8 mouse cellular contexts compared by ENCODE assay signal in genomic region chr9:103363730-103364417, GRCm38 (mm10). TPM values are rescaled to one million over a fixed set of nuclear protein-coding genes. Genes with fewer than 3 reads are reported as not detected.
DNase-seq lines count a peak whose midpoint lies in the region; ATAC-seq and TF ChIP-seq lines count a peak whose summit lies in the region.

No protein-coding gene starts in this region.

- DNase-seq in heart, adult 2 months = peak; percentile 13 to 36
- DNase-seq in heart, adult 8-10 months (ENCODE audit: low spot score) = no peak
- peak; percentile 15 for DNase-seq in T-cell, adult 2 months (ENCODE audit: low spot score)
- peak; percentile 25 for DNase-seq in kidney, adult 2 months
- DNase-seq in lung, postnatal 0 days (ENCODE audit: low spot score) = peak; percentile 40
- peak; percentile 30 for DNase-seq in stomach, postnatal 0 days (ENCODE audit: low spot score)

- H3K4me2 ChIP-seq in forebrain, embryonic 13.5 days = peak overlapping the region; percentile 90
- H3K4me2 ChIP-seq in lung, postnatal 0 days (replicated peaks; ENCODE audit: low read depth, low read length) = peak overlapping the region; percentile 71
- peak overlapping the region; percentile 93 for H3K4me2 ChIP-seq in stomach, postnatal 0 days (replicated peaks; ENCODE audit: low read depth)

- WGBS in heart, adult 2 months = 5% methylated on average over 21 of the region's 21 CpGs
- WGBS in forebrain, embryonic 13.5 days = under 1% methylated on average over 21 of the region's 21 CpGs
- WGBS in kidney, adult 2 months = 5% methylated on average over 21 of the region's 21 CpGs
- WGBS in lung, postnatal 0 days = 2% methylated on average over 21 of the region's 21 CpGs
- WGBS in stomach, postnatal 0 days = 3% methylated on average over 21 of the region's 21 CpGs

- peaks cover 7% of the 10 kb centered on the region for H3K4me1 ChIP-seq in heart, adult 2 months (ENCODE audit: control insufficient read depth, insufficient read depth, low read length)
- peaks cover 28% of the 10 kb centered on the region for H3K4me1 ChIP-seq in forebrain, embryonic 13.5 days
- peaks cover 7% of the 10 kb centered on the region; the same call in 1 of the 2 replicates for H3K4me1 ChIP-seq in kidney, adult 2 months (ENCODE audit: control insufficient read depth, insufficient read depth, low read length)
- peaks cover 6% of the 10 kb centered on the region; the same call in 1 of the 2 replicates for H3K4me1 ChIP-seq in lung, postnatal 0 days (ENCODE audit: insufficient read depth, low read depth, low read length)
- H3K4me1 ChIP-seq in stomach, postnatal 0 days (replicated peaks; ENCODE audit: control insufficient read depth, insufficient read depth) = 0 out of 2 replicates have a peak, but pooled peaks cover 3% of the 10 kb centered on the region

- peaks cover 5% of the 10 kb centered on the region; the same call in 1 of the 2 replicates for H3K79me2 ChIP-seq in heart, adult 2 months (replicated peaks; ENCODE audit: control insufficient read depth, insufficient read depth, low read length)

- TF ChIP-seq EP300 in heart, adult 2 months (IDR thresholded peaks at IDR 0.05; ENCODE audit: insufficient read depth, low read depth, low read length) = no peak
- no peak for TF ChIP-seq EP300 in lung, postnatal 0 days (IDR thresholded peaks at IDR 0.05)
- no peak for TF ChIP-seq EP300 in stomach, postnatal 0 days (optimal IDR thresholded peaks at IDR 0.05)

- H3K36me3 ChIP-seq in heart, adult 2 months (ENCODE audit: control insufficient read depth, insufficient read depth, low read length) = peaks cover 26% of the 10 kb centered on the region
- peaks cover 16% of the 10 kb centered on the region for H3K36me3 ChIP-seq in forebrain, embryonic 13.5 days (ENCODE audit: poor library complexity, severe bottlenecking)
- no peaks in the 10 kb centered on the region; the same call in none of the 2 replicates for H3K36me3 ChIP-seq in kidney, adult 2 months (ENCODE audit: control insufficient read depth, insufficient read depth, low read length)
- no peaks in the 10 kb centered on the region; the same call in 1 of the 2 replicates for H3K36me3 ChIP-seq in lung, postnatal 0 days (ENCODE audit: insufficient read depth, low read length)
- 0 out of 2 replicates have a peak, but pooled peaks cover 2% of the 10 kb centered on the region for H3K36me3 ChIP-seq in stomach, postnatal 0 days (ENCODE audit: control insufficient read depth, insufficient read depth, low read length)

- no peaks in the 10 kb centered on the region for H3K27me3 ChIP-seq in heart, adult 2 months (ENCODE audit: control insufficient read depth, insufficient read depth, low read length)
- H3K27me3 ChIP-seq in forebrain, embryonic 13.5 days = no peaks in the 10 kb centered on the region
- no peaks in the 10 kb centered on the region for H3K27me3 ChIP-seq in kidney, adult 2 months (replicated peaks; ENCODE audit: control insufficient read depth, insufficient read depth, low read length)
- H3K27me3 ChIP-seq in lung, postnatal 0 days (replicated peaks; ENCODE audit: insufficient read depth, low read length) = no peaks in the 10 kb centered on the region
- H3K27me3 ChIP-seq in stomach, postnatal 0 days (ENCODE audit: control insufficient read depth, insufficient read depth, low read length) = no peaks in the 10 kb centered on the region

- no peak for ATAC-seq in forebrain, embryonic 13.5 days
- ATAC-seq in lung, postnatal 0 days = no peak
- ATAC-seq in stomach, postnatal 0 days (ENCODE audit: low FRiP score, low TSS enrichment) = no peak
- ATAC-seq in granulocyte monocyte progenitor cell, adult 5-6 weeks (replicated peaks; ENCODE audit: poor library complexity, severe bottlenecking) = no peak

- TF ChIP-seq CTCF in heart, adult 2 months (IDR thresholded peaks at IDR 0.05) = no peak
- TF ChIP-seq CTCF in kidney, adult 2 months (conservative IDR thresholded peaks at IDR 0.05; ENCODE audit: insufficient read depth, insufficient read length, low read depth, low read length) = no peak
- TF ChIP-seq CTCF in lung, postnatal 0 days (IDR thresholded peaks at IDR 0.05) = no peak
- TF ChIP-seq CTCF in stomach, postnatal 0 days (IDR thresholded peaks at IDR 0.05; ENCODE audit: low read depth) = no peak

- intact Hi-C loops in heart, adult 2 months (cut with DNase I) = loop anchor here (2.0 to 5.0 kb wide), 2 partner anchors 157 to 639 kb away; partner anchors contain the start of gene Nphp3

- no peak for TF ChIP-seq POLR2A in heart, adult 2 months (IDR thresholded peaks at IDR 0.05; ENCODE audit: insufficient read depth, low read depth, low read length)
- TF ChIP-seq POLR2A in kidney, adult 2 months (IDR thresholded peaks at IDR 0.05; ENCODE audit: low read depth, low read length) = no peak

- H3K27ac ChIP-seq in heart, adult 2 months = peak overlapping the region; percentile 95
- 0 out of 2 replicates have a peak overlapping the region, but pooled peaks have one; percentile 96 for H3K27ac ChIP-seq in forebrain, embryonic 13.5 days
- H3K27ac ChIP-seq in kidney, adult 2 months (ENCODE audit: insufficient read depth, low read depth, low read length) = peak overlapping the region; percentile 30
- peak overlapping the region; percentile 98; the same call in 1 of the 2 replicates for H3K27ac ChIP-seq in lung, postnatal 0 days (ENCODE audit: low read length)
- no peak overlapping the region; the same call in 1 of the 2 replicates for H3K27ac ChIP-seq in stomach, postnatal 0 days (replicated peaks)

- H3K9ac ChIP-seq in heart, adult 2 months (ENCODE audit: low read depth, low read length) = peak overlapping the region; percentile 22; the same call in 1 of the 2 replicates
- H3K9ac ChIP-seq in forebrain, embryonic 13.5 days = peak overlapping the region; percentile 95
- H3K9ac ChIP-seq in lung, postnatal 0 days (replicated peaks; ENCODE audit: low read depth) = peak overlapping the region; percentile 99
- peak overlapping the region; percentile 96 for H3K9ac ChIP-seq in stomach, postnatal 0 days (ENCODE audit: low read length)

- H3K4me3 ChIP-seq in heart, adult 2 months = peak overlapping the region; percentile 62
- H3K4me3 ChIP-seq in forebrain, embryonic 13.5 days = peak overlapping the region; percentile 90
- peak overlapping the region; percentile 88 for H3K4me3 ChIP-seq in kidney, adult 2 months (ENCODE audit: insufficient read depth, low read depth, low read length)
- peak overlapping the region; percentile 80 for H3K4me3 ChIP-seq in lung, postnatal 0 days (ENCODE audit: low read depth, low read length)
- peak overlapping the region; percentile 87 for H3K4me3 ChIP-seq in stomach, postnatal 0 days (ENCODE audit: low read depth, low read length)

- H3K9me3 ChIP-seq in forebrain, embryonic 13.5 days (replicated peaks) = no peaks in the 10 kb centered on the region
- no peaks in the 10 kb centered on the region for H3K9me3 ChIP-seq in lung, postnatal 0 days (ENCODE audit: low read length)
- H3K9me3 ChIP-seq in stomach, postnatal 0 days (ENCODE audit: control insufficient read depth, low read length) = no peaks in the 10 kb centered on the region

RNA-seq across cellular contexts. Expression of gene Cdv3, which starts 1.8 kb away (rescaled TPM):
- 100 to 1,000 TPM; 121 to 143 TPM for total RNA-seq in heart, adult 2 months (2021)
- polyA plus RNA-seq in heart, adult 2 months (2012; rRNA removed) = 26.5 and 51.2 TPM in 2 replicates
- total RNA-seq in heart, adult 8-10 months (2022) = 100 to 1,000 TPM; 131 to 164 (median 151) TPM
- 93.9 and 125 TPM in 2 replicates for polyA plus RNA-seq in forebrain, embryonic 13.5 days (2015; fragmentation: Nextera tagmentation; extraction: Ambion mirVana)
- 24.4 and 27.0 TPM in 2 replicates for polyA plus RNA-seq in kidney, adult 2 months (2012; rRNA removed)
- polyA plus RNA-seq in lung, postnatal 0 days (2015; fragmentation: Nextera tagmentation; extraction: Ambion mirVana) = 60.2 and 63.9 TPM in 2 replicates
- 47.7 and 50.0 TPM in 2 replicates for polyA plus RNA-seq in stomach, postnatal 0 days (2015; fragmentation: Nextera tagmentation; extraction: Ambion mirVana)
- total RNA-seq in granulocyte monocyte progenitor cell, adult 5-6 weeks (2014; fragmentation: Nextera tagmentation) = 111 and 118 TPM in 2 replicates
- total RNA-seq in granulocyte monocyte progenitor cell, adult 5-6 weeks (2017) = 171 and 197 TPM in 2 replicates

RNA-seq across cellular contexts. Expression of gene Topbp1, which starts 58.9 kb away (rescaled TPM):
- total RNA-seq in heart, adult 2 months (2021) = 10 to 100 TPM in 1 of 2 experiments, 1 to 10 TPM in 1; 7.6 to 12.2 TPM
- 4.1 and 6.8 TPM in 2 replicates for polyA plus RNA-seq in heart, adult 2 months (2012; rRNA removed)
- total RNA-seq in heart, adult 8-10 months (2022) = 10 to 100 TPM in 3 of 4 experiments, 1 to 10 TPM in 1; 9.9 to 11.5 (median 10.7) TPM
- polyA plus RNA-seq in forebrain, embryonic 13.5 days (2015; fragmentation: Nextera tagmentation; extraction: Ambion mirVana) = 59.9 and 66.3 TPM in 2 replicates
- 4.4 and 4.7 TPM in 2 replicates for polyA plus RNA-seq in kidney, adult 2 months (2012; rRNA removed)
- polyA plus RNA-seq in lung, postnatal 0 days (2015; fragmentation: Nextera tagmentation; extraction: Ambion mirVana) = 14.9 and 15.7 TPM in 2 replicates
- polyA plus RNA-seq in stomach, postnatal 0 days (2015; fragmentation: Nextera tagmentation; extraction: Ambion mirVana) = 15.6 and 17.2 TPM in 2 replicates
- total RNA-seq in granulocyte monocyte progenitor cell, adult 5-6 weeks (2014; fragmentation: Nextera tagmentation) = 154 and 214 TPM in 2 replicates
- total RNA-seq in granulocyte monocyte progenitor cell, adult 5-6 weeks (2017) = 211 and 230 TPM in 2 replicates

RNA-seq across cellular contexts. Expression of gene 1300017J02Rik, which starts 59.0 kb away (rescaled TPM):
- total RNA-seq in heart, adult 2 months (2021) = under 1 TPM in 1 of 2 experiments, not detected in 1; 0.16 TPM
- polyA plus RNA-seq in heart, adult 2 months (2012; rRNA removed) = 0.18 TPM in 1 of 2 replicates, not detected in the other
- total RNA-seq in heart, adult 8-10 months (2022) = not detected
- 1.2 and 1.8 TPM in 2 replicates for polyA plus RNA-seq in forebrain, embryonic 13.5 days (2015; fragmentation: Nextera tagmentation; extraction: Ambion mirVana)
- 0.05 and 0.08 TPM in 2 replicates for polyA plus RNA-seq in kidney, adult 2 months (2012; rRNA removed)
- polyA plus RNA-seq in lung, postnatal 0 days (2015; fragmentation: Nextera tagmentation; extraction: Ambion mirVana) = 1.4 and 2.0 TPM in 2 replicates
- 1.3 TPM in 2 replicates for polyA plus RNA-seq in stomach, postnatal 0 days (2015; fragmentation: Nextera tagmentation; extraction: Ambion mirVana)
- total RNA-seq in granulocyte monocyte progenitor cell, adult 5-6 weeks (2014; fragmentation: Nextera tagmentation) = not detected in 2 replicates
- total RNA-seq in granulocyte monocyte progenitor cell, adult 5-6 weeks (2017) = 0.04 TPM in 1 of 2 replicates, not detected in the other

Comparison
In these comparisons a context has a peak if more than half of its experiments do, and no peak if none do; other contexts are left out.
1. H3K9ac ChIP-seq: peak in every context shown above with its lines; median percentile 99 in lung, postnatal 0 days; 96 in stomach, postnatal 0 days; 95 in forebrain, embryonic 13.5 days; 22 in heart, adult 2 months.